Mouse (Mus musculus) MEL (cell line): ENCODE measurements around the gene Vav2. TPM values are rescaled to one million over a fixed set of nuclear protein-coding genes. Genes with fewer than 3 reads are reported as not detected.

Source experiments
- DNase-seq: peaks from one replicate; pipeline ENCODE4 v3.0.0; 2011; ENCODE audit warnings: low read depth, low spot score
- H3K27ac ChIP-seq: 2 replicates; pipeline ENCODE4 v1.5.1; 2012; ENCODE audit warnings: low read depth, mild to moderate bottlenecking, control low read depth, low read length, moderate library complexity; ENCODE audit not compliant: control insufficient read depth
- H3K27me3 ChIP-seq, 2 experiments: fragments of 150-350 bp in 1 of 2; sonication (generic) in 1 of 2; 2 replicates each; pipeline ENCODE4 v1.6.1; 2012; ENCODE audit warnings: low read length in 2 of 2, mild to moderate bottlenecking in 2 of 2, improper control_type of control experiment in 1 of 2, moderate library complexity in 1 of 2; ENCODE audit not compliant: insufficient read depth in 2 of 2, control insufficient read depth in 1 of 2
- H3K36me3 ChIP-seq, 2 experiments: 2 replicates each; pipeline ENCODE4 v1.6.1; 2012 to 2014; ENCODE audit warnings: low read length in 2 of 2, improper control_type of control experiment in 1 of 2, inconsistent platforms in 1 of 2, mild to moderate bottlenecking in 1 of 2; ENCODE audit not compliant: insufficient read depth in 2 of 2, control insufficient read depth in 1 of 2
- H3K4me1 ChIP-seq, 2 experiments: fragments of 150-350 bp in 1 of 2; sonication (generic) in 1 of 2; 2 replicates each; pipeline ENCODE4 v1.6.1; 2012; ENCODE audit warnings: low read length in 2 of 2, improper control_type of control experiment in 1 of 2, mild to moderate bottlenecking in 1 of 2; ENCODE audit not compliant: insufficient read depth in 2 of 2, control insufficient read depth in 1 of 2
- H3K4me3 ChIP-seq, 2 experiments: fragments of 150-350 bp in 1 of 2; sonication (generic) in 1 of 2; 2 replicates each; pipeline ENCODE4 v1.5.1; 2012; ENCODE audit warnings: low read depth in 2 of 2, low read length in 2 of 2, mild to moderate bottlenecking in 2 of 2, moderate library complexity in 2 of 2, control low read depth in 1 of 2, improper control_type of control experiment in 1 of 2; ENCODE audit not compliant: control insufficient read depth in 1 of 2, insufficient read depth in 1 of 2
- H3K79me2 ChIP-seq: 2 replicates; pipeline ENCODE4 v1.6.1; 2012; ENCODE audit warnings: mild to moderate bottlenecking, low read length, moderate library complexity; ENCODE audit not compliant: control insufficient read depth, poor library complexity, insufficient read depth
- H3K9ac ChIP-seq: 2 replicates; pipeline ENCODE4 v1.6.1; 2012; ENCODE audit warnings: low read depth, mild to moderate bottlenecking, control low read depth, low read length, moderate library complexity; ENCODE audit not compliant: control insufficient read depth, poor library complexity, severe bottlenecking
- H3K9me3 ChIP-seq: fragments of 150-350 bp; sonication (generic); replicated peaks from 2 replicates; pipeline ENCODE4 v1.6.1; 2012; ENCODE audit warnings: mild to moderate bottlenecking, low read length, improper control_type of control experiment, moderate library complexity; ENCODE audit not compliant: insufficient read depth
- BHLHE40 ChIP-seq: IDR thresholded peaks from 2 replicates; pipeline ENCODE4 v1.6.1; 2012; ENCODE audit warnings: low read depth, mild to moderate bottlenecking, inconsistent platforms, low read length, improper control_type of control experiment, borderline replicate concordance
- CHD1 ChIP-seq: IDR thresholded peaks from 2 replicates; pipeline ENCODE4 v1.6.1; 2012; ENCODE audit warnings: low read depth, mild to moderate bottlenecking, inconsistent platforms, low read length, improper control_type of control experiment
- CTCF ChIP-seq, 3 experiments: IDR thresholded peaks in 2 of 3; conservative IDR thresholded peaks in 1 of 3; 2 replicates each; pipeline ENCODE4 v1.5.1; 2011 to 2012; ENCODE audit warnings: low read length in 3 of 3, low read depth in 2 of 3, mild to moderate bottlenecking in 2 of 3, improper control_type of control experiment in 1 of 3, inconsistent platforms in 1 of 3, mixed read lengths in 1 of 3, moderate library complexity in 1 of 3; ENCODE audit not compliant: control insufficient read depth in 1 of 3, insufficient read depth in 1 of 3, poor library complexity in 1 of 3, severe bottlenecking in 1 of 3
- E2F4 ChIP-seq: IDR thresholded peaks from 2 replicates; pipeline ENCODE4 v1.6.1; 2011; ENCODE audit warnings: low read depth, low read length, improper control_type of control experiment, borderline replicate concordance
- ELF1 ChIP-seq: IDR thresholded peaks from 2 replicates; pipeline ENCODE4 v1.6.1; 2014; ENCODE audit warnings: low read depth, mild to moderate bottlenecking, inconsistent platforms, low read length, improper control_type of control experiment, moderate library complexity
- EP300 ChIP-seq, 2 experiments: IDR thresholded peaks; 2 replicates each; pipeline ENCODE4 v1.6.1; 2011; ENCODE audit warnings: improper control_type of control experiment in 2 of 2, low read length in 2 of 2, low read depth in 1 of 2, mild to moderate bottlenecking in 1 of 2
- GABPA ChIP-seq: IDR thresholded peaks from 2 replicates; pipeline ENCODE4 v1.6.1; 2012; ENCODE audit warnings: low read depth, mild to moderate bottlenecking, inconsistent platforms, low read length, improper control_type of control experiment, moderate library complexity
- GATA1 ChIP-seq: IDR thresholded peaks from 2 replicates; pipeline ENCODE4 v1.6.1; 2011; ENCODE audit warnings: low read depth, low read length, improper control_type of control experiment
- HCFC1 ChIP-seq: IDR thresholded peaks from 2 replicates; pipeline ENCODE4 v1.6.1; 2012; ENCODE audit warnings: low read depth, mild to moderate bottlenecking, inconsistent platforms, low read length, improper control_type of control experiment, moderate library complexity
- JUND ChIP-seq: IDR thresholded peaks from 2 replicates; pipeline ENCODE4 v1.6.1; 2011; ENCODE audit warnings: low read depth, mild to moderate bottlenecking, improper control_type of control experiment, low read length
- KAT2A ChIP-seq: conservative IDR thresholded peaks from 2 replicates; pipeline ENCODE4 v1.6.1; 2012; ENCODE audit warnings: low read depth, low read length, improper control_type of control experiment, inconsistent platforms
- MAFK ChIP-seq: IDR thresholded peaks from 2 replicates; pipeline ENCODE4 v1.6.1; 2011; ENCODE audit warnings: low read depth, mild to moderate bottlenecking, low read length, improper control_type of control experiment, borderline replicate concordance
- MAZ ChIP-seq: IDR thresholded peaks from 2 replicates; pipeline ENCODE4 v1.6.1; 2012; ENCODE audit warnings: low read depth, mild to moderate bottlenecking, inconsistent platforms, low read length, improper control_type of control experiment
- MXI1 ChIP-seq: IDR thresholded peaks from 2 replicates; pipeline ENCODE4 v1.6.1; 2011; ENCODE audit warnings: mild to moderate bottlenecking, low read depth, low read length, improper control_type of control experiment
- MYB ChIP-seq: IDR thresholded peaks from 2 replicates; pipeline ENCODE4 v1.6.1; 2011; ENCODE audit warnings: mild to moderate bottlenecking, low read depth, low read length, improper control_type of control experiment
- MYC ChIP-seq: IDR thresholded peaks from 2 replicates; pipeline ENCODE4 v1.6.1; 2011; ENCODE audit warnings: low read depth, mild to moderate bottlenecking, low read length, improper control_type of control experiment, moderate library complexity
- NELFE ChIP-seq: IDR thresholded peaks from 2 replicates; pipeline ENCODE4 v1.6.1; 2011; ENCODE audit warnings: low read depth, low read length, improper control_type of control experiment
- POLR2A ChIP-seq, 2 experiments: IDR thresholded peaks; 2 replicates each; pipeline ENCODE4 v1.6.1; 2011 to 2012; ENCODE audit warnings: low read length in 2 of 2, mild to moderate bottlenecking in 2 of 2, control low read depth in 1 of 2, improper control_type of control experiment in 1 of 2, low read depth in 1 of 2, moderate library complexity in 1 of 2; ENCODE audit not compliant: control insufficient read depth in 1 of 2, insufficient read depth in 1 of 2, poor library complexity in 1 of 2
- POLR2AphosphoS2 ChIP-seq: IDR thresholded peaks from 2 replicates; pipeline ENCODE4 v1.6.1; 2011; ENCODE audit warnings: low read length, improper control_type of control experiment
- RCOR1 ChIP-seq: IDR thresholded peaks from 2 replicates; pipeline ENCODE4 v1.6.1; 2012; ENCODE audit warnings: low read depth, mild to moderate bottlenecking, inconsistent platforms, low read length, improper control_type of control experiment
- SMC3 ChIP-seq: IDR thresholded peaks from 2 replicates; pipeline ENCODE4 v1.6.1; 2011; ENCODE audit warnings: low read depth, low read length, improper control_type of control experiment
- UBTF ChIP-seq: IDR thresholded peaks from 2 replicates; pipeline ENCODE4 v1.6.1; 2012; ENCODE audit warnings: low read depth, mild to moderate bottlenecking, inconsistent platforms, low read length, improper control_type of control experiment, moderate library complexity, borderline replicate concordance; ENCODE audit not compliant: insufficient read depth
- USF1 ChIP-seq: IDR thresholded peaks from 2 replicates; pipeline ENCODE4 v1.6.1; 2014; ENCODE audit warnings: low read depth, mild to moderate bottlenecking, inconsistent platforms, low read length, improper control_type of control experiment, moderate library complexity
- ZC3H11A ChIP-seq: IDR thresholded peaks from 2 replicates; pipeline ENCODE4 v1.6.1; 2012; ENCODE audit warnings: low read depth, mild to moderate bottlenecking, inconsistent platforms, low read length, improper control_type of control experiment
- ZMIZ1 ChIP-seq: IDR thresholded peaks from 2 replicates; pipeline ENCODE4 v1.6.1; 2012; ENCODE audit warnings: low read depth, mild to moderate bottlenecking, inconsistent platforms, low read length, improper control_type of control experiment, moderate library complexity
- polyA plus RNA-seq, 2 experiments: library from polyadenylated mRNA; stranded (reverse) in 1 of 2; unstranded in 1 of 2; fragments of >175 nt in 1 of 2; fragments of >200 nt in 1 of 2; gene quantifications; 2 replicates each; pipeline versions ENCODE4 v1.2.1 to v1.2.4; 2012; ENCODE audit warnings: low replicate concordance in 2 of 2, low read depth in 1 of 2; ENCODE audit not compliant: insufficient read length in 2 of 2, insufficient read depth in 1 of 2, missing spikeins in 1 of 2
- total RNA-seq: library from RNA; depleted of rRNA; stranded (reverse); fragments of 300-350 nt; gene quantifications from 2 replicates; pipeline ENCODE4 v1.2.3, GENCODE M21; 2012

Vav2 gene
- total and polyA plus RNA-seq, 3 experiments: 8.8 to 15.9 TPM; not detected in 1

DNA sequence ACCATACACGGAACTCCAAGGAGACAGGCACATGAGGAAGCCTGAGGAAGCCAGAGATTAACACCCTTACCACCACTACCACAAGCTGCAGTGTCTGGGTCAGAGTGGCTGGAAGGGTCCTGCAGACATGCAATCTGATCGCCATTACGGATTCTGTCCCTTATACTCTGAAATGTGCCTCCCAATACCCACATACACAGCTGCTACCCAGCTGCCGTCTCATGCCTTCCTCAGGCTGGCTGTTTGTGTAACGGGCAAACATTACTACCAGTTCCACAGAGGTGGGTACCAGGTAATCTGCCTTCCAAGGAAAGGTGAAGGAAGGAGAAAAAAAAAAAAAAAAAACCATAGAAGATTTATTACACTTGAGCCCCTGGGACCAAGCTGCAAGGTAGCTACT, 110.7 kb downstream of the Vav2 start:
- TF ChIP-seq SMC3 (no peak), E2F4 (no peak), MYC (no peak), UBTF (no peak), POLR2AphosphoS2 (no peak), ZMIZ1 (no peak), MAFK (no peak), HCFC1 (no peak), ZC3H11A (no peak), MAZ (no peak), POLR2A (IDR thresholded peaks at IDR 0.05; ENCODE audit: control insufficient read depth in 1 of 2, insufficient read depth in 1 of 2, low read depth in 1 of 2, low read length in 2 of 2, poor library complexity in 1 of 2) (no peak), MYB (no peak), JUND (no peak)
- TF ChIP-seq, all 39 proteins: peak for 0
- peaks cover 0 to 8% of the 10 kb centered on the region in 2 experiments; a peak in 2 of 4 replicates for H3K4me1 ChIP-seq
- no peak overlapping the region for H3K9ac ChIP-seq
- H3K27ac ChIP-seq: no peak overlapping the region
- H3K4me3 ChIP-seq: no peak overlapping the region
- no peak for DNase-seq
- H3K27me3 ChIP-seq: no peaks in the 10 kb centered on the region
- no peaks in the 10 kb centered on the region for H3K79me2 ChIP-seq
- no peaks in the 10 kb centered on the region for H3K36me3 ChIP-seq
- H3K9me3 ChIP-seq: no peaks in the 10 kb centered on the region

DNA sequence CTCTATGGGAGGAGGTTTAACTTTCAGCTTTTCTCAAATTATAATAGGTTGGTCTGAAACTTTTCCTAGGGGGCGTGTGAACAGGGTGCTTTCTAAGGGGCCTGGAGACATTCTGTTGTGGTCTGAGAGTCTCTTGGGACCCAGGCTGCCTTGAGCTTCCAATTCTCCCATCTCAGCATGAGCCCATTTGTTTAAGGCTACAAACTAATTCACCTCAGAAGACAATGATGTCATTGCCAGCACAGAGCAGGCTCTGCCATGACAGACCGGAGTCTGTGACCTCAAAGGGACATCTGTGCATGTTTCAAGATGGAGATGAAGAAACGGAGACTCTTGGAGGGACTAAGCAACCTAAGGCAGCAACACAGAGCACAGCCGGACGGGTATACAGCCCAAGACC, 112.6 kb downstream of the Vav2 start:
- H3K27ac ChIP-seq: no peak overlapping the region
- no peak for DNase-seq
- no peaks in the 10 kb centered on the region for H3K36me3 ChIP-seq
- H3K79me2 ChIP-seq: no peaks in the 10 kb centered on the region
- peaks cover 0 to 8% of the 10 kb centered on the region in 2 experiments; a peak in 2 of 4 replicates for H3K4me1 ChIP-seq
- no peaks in the 10 kb centered on the region for H3K9me3 ChIP-seq
- no peak for TF ChIP-seq NELFE
- TF ChIP-seq GABPA: no peak
- TF ChIP-seq ZC3H11A: no peak
- TF ChIP-seq ELF1: no peak
- TF ChIP-seq MAZ: no peak
- TF ChIP-seq POLR2AphosphoS2: no peak
- no peak for TF ChIP-seq MXI1
- TF ChIP-seq CTCF (IDR thresholded peaks at IDR 0.05 in 2 of 3, conservative IDR thresholded peaks at IDR 0.05 in 1 of 3; ENCODE audit: control insufficient read depth in 1 of 3, insufficient read depth in 1 of 3, low read depth in 2 of 3, low read length in 3 of 3, poor library complexity in 1 of 3, severe bottlenecking in 1 of 3): no peak
- no peak for TF ChIP-seq GATA1
- no peak for TF ChIP-seq EP300 (IDR thresholded peaks at IDR 0.05; ENCODE audit: low read depth in 1 of 2, low read length in 2 of 2)
- no peak for TF ChIP-seq KAT2A
- TF ChIP-seq MYB: no peak
- no peak for TF ChIP-seq CHD1
- no peak for TF ChIP-seq RCOR1
- TF ChIP-seq USF1: no peak
- no peak for TF ChIP-seq HCFC1
- TF ChIP-seq UBTF: no peak
- no peak for TF ChIP-seq BHLHE40
- TF ChIP-seq, all 39 proteins: peak for 0
- no peak overlapping the region for H3K4me3 ChIP-seq
- no peaks in the 10 kb centered on the region for H3K27me3 ChIP-seq
- H3K9ac ChIP-seq: no peak overlapping the region
